Mouse (Mus musculus) spleen, adult 18-20 months (tissue): ENCODE measurements around the gene Slc8b1.
A peak's percentile ranks its signal among the peaks of the same experiment; 100 is the strongest.
"Not testable (repeated sequence)": the region's sequence is repeated elsewhere in the genome, so short reads cannot be mapped to it uniquely, and the experiment has no call there.

Experiments used
- DNase-seq, 2 experiments: peaks; one replicate each; pipeline ENCODE4 v3.0.0; 2022; ENCODE audit warnings: mixed read lengths in 2 of 2

Slc8b1 gene

DNA sequence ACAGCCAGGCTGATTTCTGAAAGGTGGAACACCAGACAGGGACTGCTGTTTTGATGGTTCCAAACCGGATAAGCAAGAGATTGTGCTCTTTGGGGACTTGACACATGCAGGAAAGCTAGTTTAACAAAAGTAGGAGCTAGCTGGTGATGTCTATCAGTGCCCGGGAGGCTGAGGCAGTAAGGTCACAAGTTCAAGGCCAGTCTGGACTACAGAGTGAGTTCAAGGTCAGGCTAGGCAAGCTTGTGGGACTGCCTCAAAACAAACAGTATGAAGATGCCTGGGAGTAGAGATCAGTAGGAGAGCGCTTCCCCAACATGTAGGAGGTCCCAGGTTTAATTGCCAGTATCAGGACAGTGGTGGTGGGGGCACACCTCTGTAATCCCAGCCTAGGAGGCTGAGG, 13.9 kb upstream of the Slc8b1 start:
- DNase-seq: no peak

DNA sequence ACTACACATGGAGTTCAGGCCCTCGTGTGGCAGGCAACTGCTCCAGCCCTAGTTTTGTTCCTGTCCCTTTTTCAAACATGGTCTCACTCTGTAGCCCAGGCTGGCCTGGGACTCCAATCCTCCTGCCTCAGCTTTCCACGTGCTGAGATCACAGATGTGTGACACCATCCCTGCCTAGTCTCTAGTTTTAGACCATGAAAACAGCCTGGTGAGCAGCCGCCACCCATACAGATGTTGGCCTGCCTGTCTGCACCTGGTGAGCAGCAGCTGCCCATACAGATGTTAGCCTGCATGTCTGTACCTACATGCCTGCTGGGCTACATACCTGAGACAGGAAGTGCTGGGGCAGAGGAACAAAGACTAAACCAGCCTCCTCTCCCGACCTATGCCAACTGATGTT, 11.8 kb upstream of the Slc8b1 start:
- no peak for DNase-seq

DNA sequence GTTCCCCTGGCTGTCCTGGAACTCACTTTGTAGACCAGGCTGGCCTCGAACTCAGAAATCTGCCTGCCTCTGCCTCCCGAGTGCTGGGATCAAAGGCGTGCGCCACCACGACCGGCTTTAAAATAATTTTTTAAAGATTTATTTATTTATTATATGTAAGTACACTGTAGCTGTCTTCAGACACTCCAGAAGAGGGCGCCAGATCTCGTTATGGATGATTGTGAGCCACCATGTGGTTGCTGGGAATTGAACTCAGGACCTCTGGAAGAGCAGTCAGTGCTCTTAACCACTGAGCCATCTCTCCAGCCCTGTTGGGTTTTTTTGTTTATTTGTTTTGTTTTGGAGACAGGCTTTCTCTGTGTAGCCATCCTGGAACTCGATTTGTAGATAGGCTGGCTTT, 10.4 kb upstream of the Slc8b1 start:
- not testable (repeated sequence) for DNase-seq

DNA sequence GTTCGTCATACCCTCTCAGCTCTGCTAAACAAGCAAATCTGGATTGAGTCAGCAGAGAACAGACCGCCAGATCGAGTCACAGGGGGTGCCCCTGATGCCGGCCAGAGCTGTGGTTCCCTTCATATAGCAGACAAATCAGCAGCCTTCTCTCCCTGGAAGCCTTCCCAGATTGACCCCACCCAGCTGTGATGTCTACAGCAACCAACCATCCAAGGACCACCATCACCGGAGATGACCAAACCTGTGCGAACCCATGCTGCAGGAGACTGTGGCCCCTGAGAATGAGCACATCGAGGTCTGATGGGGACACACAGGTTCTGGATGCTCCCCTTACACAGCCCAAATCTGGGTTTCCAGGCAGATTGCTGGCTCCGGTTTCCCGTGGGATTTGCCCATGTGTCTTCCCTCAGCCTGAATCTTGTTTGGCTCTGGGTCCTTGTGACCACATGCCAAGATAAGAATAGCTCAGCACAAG, 8.8 kb upstream of the Slc8b1 start:
- DNase-seq: no peak

DNA sequence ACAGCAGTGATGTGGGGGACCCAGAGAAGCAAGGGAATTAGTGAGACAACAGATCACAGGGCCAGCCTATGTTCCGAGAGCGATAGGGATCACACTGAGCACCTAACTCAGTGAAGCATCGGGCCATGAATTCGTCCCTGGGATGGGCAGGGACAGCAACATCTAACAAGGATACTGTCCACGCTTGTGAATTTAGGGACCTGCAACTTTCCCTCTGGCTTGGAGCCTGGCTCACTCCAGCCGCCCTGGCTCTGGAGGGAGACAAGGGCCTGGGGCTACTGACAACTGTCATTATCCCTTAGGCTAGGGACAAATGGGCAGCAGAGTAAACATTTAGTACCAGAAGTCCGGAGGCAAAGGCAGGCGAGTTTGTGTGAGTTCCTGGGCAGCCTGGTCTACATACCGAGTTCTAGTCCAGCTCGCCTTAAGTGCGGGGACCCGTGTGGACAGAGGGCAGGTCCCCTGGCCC, 8.3 kb upstream of the Slc8b1 start:
- DNase-seq: no peak

DNA sequence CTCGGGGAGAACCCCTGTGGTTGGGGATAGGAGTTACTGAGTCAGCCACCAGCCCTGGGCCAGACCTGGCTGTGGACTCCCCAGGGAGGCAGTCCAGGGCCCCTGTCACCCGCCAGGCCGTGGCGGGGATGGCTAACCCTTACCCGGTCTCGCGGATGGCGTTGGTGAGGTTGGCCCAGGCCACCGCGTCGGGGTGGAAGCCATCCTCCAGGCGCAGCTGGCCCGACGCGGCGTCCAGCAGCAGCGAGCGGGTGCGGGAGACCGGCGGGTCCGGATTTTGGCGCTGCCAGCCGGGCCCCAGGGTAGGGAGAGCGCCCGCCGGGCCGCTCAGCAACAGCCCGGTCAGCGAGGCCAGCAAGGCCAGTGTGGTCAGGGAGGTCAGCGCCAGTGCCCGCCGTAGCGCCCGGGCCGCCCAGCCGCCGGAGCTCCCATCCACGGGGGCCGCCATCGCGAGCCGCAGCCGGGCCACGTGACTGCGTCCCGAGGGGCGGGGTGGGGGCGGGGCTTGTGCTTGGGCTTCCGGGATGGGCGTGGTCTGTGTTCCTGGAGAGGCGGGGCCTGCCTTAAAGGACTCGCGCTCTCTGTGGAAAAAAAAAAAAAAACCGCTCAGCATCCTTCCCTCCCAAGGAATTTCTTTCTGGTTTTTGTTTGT, 7.7 kb upstream of the Slc8b1 start, which contains the start of gene Plbd2:
TSS of gene Plbd2 (minus strand) at position 482 of the 652 bp plus-strand sequence.
- DNase-seq: peak; percentile 67 to 77

DNA sequence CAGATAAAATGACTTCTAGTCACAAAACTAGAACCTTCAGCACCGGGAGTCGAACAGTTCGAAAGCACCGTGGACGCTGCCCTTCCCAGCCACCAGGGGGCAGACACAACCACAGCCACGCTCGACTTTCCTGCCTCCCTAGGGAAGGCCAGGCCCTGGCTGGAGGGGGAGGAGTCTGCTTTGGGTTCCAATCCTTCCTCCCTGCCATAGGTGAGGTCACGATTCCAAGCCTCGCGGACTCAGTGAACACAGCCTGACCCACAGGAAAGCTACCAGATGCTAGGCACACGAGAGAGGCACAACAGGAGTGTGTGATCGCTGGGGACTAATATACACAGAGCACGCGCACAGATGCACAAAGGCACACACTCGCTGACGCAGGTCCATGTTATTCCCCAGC, 5.6 kb upstream of the Slc8b1 start:
- peak; percentile 51 to 70 for DNase-seq

DNA sequence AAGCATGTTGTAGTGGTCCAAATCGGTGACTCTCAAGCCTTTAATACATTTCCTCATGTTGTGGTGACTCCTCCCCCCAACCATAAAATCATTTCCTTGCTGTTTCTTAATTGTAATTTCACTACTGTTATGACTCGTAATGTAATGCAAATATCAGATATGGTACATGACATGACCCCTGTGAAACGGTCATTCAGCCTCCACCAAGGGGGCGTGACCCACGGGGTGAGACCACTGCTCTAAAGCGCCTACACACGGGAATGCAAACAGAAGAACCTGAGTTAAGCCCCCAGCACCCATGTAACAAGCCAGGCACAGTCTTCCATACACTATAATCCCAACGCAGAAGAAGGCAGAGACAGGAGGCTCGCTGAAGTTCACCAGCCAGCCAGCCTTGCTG, 5.2 kb upstream of the Slc8b1 start:
- DNase-seq: no peak

DNA sequence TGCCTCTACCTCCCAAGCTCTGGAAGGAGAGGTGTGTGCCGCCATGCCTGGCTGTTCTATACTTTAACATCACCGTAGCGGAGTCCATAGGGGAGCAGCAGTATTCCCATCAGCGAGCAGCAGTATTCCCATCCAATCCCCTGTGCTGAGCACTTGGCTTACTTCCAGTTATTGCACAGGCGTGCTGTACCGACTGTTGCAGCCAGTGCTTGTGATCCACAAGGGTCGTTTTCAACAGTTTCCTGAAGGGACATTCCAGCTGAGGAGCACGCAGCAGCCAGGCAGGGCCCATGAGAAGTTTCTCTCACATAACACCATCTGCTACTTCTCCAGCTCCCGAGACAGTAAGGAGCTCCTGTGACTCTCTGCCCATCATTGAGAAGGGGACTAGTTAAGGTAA, 4.5 kb upstream of the Slc8b1 start:
- DNase-seq: no peak

DNA sequence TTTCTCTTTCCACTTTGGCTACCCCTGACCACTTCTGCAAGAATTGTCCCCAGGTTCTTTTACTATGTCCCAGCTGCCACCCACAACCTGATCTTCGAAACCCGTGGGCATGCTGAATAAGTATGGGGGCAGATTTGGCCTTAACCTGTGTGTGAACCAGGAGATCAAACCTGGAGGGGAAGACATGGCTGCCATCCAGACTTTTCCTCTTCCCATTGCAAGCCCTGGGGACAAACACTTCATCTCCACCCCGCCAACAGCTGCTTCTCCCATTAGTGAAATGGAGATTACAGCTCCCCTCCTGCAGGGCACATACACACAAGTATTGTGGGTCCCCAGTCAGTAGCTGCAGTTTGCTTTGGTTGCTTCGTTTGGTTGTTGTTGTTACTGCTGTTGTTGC, 3.7 kb upstream of the Slc8b1 start:
- DNase-seq: no peak

DNA sequence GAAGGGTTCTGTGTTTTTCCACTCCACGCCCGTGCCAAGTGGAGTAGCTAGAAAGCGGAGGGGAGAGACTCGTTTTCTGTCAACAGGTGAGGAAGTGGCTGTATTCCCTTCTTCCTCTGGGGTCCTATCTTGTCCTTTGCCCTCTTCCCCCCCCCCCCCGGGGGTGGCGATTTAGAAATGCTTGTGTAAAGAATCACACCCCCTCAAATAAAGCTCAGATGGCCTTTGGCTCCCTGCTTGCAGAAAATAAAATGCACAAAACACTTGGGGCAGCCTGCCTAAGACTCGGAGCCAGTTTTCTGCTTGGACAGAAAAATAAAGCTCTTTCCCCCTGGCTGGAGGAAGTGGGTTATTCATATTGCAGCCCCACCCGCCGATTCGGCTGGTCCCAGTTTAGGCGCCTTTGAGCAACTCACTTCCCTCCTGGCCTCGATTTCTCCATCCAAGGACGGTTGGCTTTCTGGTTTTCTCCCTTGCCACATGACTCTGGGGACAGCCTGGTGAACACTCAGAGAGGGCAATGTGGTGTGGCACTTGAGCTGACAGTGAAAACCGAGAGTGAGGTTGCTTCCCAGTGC, 764 bp downstream of the Slc8b1 start:
- DNase-seq: no peak

DNA sequence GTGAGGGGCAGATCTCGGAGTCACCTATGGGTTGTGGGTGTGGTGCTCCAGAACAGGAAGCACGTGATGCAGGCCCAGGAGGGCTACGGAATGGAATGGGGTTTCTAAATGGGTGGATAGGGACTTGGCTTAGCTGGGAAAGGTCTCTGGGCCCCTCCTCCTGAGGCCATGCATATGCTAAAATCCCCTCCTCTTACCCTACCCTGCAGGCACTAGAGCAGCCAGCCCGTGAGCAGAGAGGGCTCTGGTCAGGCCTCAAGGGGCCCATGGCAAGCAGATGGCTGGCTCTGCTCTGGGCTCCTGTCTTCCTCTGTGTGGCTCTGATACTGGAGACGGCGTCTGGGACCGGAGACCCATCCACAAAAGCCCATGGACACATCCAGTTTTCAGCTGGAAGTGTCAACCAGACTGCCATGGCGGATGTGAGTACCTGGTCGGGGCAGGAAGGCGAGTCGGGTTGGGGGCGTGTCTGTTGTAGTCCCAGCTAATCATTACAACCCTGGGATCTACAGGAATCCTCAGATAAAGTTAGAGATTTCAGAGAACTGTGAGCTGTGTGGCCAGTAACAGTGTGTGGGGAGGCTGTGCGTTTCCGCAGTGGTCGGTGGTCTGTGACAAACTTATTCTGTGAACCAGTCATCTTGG, 2.1 kb downstream of the Slc8b1 start:
- DNase-seq: no peak

DNA sequence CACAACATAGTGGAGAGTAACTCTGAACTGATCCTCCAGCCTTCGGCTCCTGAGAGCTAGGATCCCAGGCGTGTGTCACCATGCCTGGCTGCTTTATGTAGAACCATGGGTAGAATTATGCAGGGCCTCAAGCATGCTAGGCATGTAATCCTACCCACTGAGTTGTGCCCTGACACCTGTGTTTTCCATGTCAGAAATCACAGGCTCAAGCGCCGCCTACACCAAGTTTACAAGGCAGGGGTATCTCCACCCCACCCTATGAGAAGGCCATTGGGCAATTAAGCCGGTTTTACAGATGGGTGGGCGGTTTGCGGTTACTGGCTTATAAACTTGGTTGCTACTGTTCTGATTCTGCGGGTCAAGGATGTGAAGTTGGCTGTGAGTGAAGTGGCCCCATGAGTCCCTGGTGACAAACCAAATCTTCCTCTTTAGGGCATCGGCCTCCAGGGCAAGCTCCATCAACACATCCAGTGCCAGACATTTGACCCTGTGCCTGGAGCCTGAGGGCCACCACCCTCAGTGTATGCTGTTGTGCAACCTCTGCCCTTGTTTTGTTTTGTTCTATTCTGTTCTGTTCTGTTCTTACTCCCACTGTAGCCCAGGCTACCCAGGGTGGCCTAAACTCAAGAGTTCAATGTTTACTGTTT, 3.2 kb downstream of the Slc8b1 start:
- no peak for DNase-seq

DNA sequence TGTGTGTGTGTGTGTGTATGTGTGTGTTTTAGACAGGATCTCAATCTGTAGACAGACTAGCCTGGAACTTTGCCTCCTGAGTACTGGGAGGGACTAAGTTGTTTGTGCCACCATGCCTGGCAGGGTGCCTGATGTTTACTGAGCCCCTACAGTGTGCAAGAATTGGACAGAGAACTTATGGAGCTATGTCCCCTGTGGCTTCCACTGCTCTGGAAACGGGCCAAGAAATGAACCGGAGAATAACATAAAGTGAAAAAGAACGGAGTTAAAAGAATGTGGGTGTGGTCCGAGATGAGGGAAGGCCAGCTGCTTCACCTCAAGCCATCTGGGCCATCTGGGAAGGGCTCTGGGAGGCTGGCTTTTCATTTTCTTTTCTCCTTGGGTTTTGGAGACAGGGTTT, 3.8 kb downstream of the Slc8b1 start:
- no peak for DNase-seq

DNA sequence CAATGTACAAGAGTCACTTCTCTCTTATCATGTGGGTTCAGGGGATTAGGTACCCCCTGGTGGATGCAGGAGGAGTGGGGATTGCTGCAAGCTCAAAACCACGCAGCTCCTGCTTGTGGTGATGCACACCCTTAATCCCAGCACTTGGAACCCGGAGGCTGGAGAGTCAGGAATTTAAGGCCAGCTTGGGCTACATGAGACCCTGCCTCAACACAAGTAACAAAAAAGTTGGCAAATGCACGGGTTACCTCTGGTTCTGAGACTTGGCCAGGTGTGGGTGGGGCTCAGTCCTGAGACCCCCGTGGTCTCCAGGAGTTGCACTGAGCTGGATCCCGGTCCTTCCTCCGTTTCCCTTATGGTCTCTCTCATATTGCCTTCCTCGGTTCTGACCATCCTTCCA, 4.5 kb downstream of the Slc8b1 start:
- no peak for DNase-seq

DNA sequence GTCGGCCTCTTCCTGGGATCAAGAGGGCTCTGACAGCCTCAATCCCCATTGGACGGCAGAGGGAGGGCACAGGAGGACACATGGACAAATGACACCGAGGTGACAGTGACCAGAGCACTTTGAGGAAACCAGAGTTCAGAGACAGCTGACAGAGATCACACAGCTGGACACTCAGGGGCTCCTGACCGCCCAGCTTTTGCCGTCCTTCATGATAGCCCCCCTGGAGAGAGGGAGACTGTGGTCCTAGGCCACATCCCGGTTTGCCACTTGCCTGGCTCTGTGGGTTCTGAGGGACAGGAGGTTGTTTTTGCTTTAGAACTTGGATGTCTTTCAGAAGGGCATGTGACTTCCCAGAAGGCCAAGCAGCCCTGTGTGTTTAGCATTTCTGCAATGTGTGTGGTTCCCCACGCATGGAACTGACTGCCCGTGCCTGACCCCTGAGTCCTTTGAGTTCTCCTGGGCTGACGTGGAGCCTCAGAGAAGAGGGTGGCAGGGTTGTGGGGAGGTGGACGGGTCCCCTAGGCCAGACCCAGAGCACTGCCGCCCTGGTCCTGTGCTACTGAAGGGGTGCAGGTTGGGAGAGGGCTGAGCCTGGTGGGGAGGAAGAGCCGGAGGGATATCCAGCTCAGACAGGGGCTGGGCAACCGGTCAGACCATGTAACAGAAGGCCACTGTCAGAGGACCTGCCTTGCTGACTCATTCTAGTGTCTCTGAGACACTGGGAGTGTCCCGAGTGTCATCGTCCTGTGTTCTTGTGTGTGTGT, 5.4 kb downstream of the Slc8b1 start:
- DNase-seq: no peak

DNA sequence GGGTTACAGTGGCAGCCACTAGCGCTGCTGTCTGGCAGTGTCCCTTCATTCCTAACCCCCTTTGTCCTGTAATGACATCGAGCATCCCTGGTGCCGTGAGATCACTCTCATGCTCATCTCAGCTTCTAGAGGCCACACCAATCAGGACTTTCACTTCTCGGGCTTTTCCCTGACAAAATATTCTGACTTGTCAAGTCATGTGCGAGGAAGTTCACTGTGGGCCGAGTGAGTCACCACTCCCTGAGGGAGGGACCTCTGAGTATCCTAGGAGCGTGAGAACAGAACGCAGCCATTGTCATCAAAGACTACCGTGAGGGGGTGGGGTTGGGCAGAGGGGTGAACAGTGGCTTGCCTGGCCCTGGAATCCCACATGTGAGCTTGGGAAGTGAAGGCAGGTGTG, 6.6 kb downstream of the Slc8b1 start:
- no peak for DNase-seq

DNA sequence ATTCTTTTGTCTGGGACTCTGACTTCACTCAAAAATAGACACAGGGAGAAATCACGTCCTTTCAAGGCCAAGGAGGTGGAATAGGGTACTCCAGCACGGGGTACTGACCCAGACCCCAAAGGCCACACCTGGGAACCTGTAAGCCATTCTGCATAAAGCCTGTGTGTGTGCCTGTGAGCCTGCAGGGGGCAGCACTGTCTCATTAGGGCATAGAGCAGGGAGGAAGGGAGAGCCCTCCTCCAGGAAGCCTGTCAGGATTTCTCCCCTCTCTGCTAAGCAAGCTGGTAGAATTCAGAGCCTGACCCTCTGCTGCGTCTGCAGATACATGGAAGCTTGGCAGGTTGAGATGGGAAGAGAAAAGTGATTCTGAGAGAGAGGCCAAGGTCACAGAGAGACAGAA, 11.7 kb downstream of the Slc8b1 start:
- DNase-seq: peak in 1 of 2 experiments; percentile 49

DNA sequence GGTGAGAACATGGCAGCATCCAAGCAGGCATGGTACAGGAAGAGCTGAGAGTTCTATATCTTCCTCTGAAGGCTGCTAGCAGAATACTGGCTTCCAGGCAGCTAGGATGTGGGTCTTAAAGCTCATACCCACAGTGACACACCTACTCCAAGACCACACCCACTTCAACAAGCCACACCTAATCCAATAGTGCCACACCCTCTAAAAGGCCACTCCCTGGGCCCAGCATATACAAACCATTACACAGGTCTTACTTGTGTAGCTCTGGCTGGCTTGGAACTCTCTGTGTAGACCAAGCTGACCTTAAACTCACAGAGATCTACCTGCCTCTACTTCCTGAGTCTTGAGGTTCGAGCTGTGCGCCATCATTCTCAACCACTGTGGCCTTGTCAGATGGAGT, 13.8 kb downstream of the Slc8b1 start:
- DNase-seq: no peak

DNA sequence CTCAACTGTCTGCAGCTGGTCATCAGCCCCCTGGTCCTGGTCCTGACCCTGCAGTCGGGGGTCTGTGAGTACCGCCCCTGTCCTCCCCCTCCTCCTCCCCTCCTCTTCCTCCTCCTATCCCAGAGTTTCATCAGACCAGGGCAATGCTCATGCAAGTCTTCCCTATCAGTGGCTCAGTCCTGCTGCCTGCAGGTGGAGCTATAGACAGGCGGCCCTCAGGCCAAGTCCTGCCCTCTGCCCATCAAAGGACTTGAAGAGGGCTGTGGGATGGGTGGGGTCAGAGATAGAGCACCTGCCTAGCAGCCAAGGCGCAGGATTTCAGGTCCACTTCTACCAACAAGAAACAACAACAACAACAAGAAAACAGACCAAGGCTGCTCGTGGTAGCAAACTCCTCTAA, 14.8 kb downstream of the Slc8b1 start:
- DNase-seq: no peak

DNA sequence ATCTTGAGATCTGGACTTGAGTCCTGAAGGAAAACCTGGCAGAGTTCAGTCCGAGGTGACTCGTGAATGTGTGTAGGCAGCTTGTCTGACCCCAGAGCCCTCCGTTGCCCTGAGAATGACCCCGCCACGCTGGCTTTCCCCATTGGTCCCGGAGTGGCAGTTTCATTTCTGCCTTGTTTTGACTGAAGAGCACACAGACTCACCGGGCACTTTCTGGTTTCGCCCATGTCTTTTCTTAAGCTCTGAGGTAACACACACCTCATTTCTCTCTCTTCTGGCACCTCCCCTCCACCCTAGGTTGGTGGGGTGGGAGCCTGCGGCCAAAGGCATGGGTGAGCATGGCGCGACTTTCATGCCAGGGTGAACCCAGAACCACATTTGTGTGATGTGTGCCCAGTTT, 15.3 kb downstream of the Slc8b1 start:
- no peak for DNase-seq

DNA sequence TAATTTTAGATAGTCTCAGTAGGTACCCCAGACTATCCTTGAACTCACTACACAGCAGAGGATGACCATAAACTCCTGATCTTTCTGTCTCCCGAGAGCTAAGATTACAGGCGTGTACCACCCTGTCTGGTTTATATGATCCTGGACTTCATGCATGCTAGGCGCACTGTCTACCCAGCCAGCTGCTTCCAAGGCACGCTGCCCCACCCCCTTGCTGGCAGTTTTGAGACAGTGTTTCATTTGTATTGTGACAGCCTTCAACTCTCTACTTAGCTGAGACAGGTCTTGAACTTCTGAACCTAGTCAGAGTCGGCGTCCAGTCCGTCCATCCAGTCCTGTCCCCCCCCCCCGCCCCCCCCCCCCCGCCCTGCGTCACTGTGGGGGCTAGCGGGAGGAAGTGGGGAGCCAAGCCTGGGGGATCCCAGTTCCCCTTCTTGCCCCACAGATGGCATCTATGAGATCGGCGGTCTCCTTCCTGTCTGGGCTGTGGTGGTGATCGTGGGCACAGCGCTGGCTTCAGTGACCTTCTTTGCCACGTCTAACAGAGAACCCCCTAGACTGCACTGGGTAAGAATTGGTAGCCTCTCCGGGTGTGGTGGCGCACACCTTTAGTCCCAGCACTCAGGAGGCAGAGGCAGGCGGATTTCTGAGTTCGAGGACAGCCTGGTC, 16.5 kb downstream of the Slc8b1 start:
- no peak for DNase-seq
